Mouse (Mus musculus) Muller cell, postnatal 12 days (primary cell): ENCODE measurements around the gene Nsun3.

ENCODE experiments used
- DNase-seq: peaks from one replicate; pipeline ENCODE4 v3.0.0-alpha.2; 2015; ENCODE audit errors: inconsistent ontology term

Gene Nsun3

GRCm38 (mm10) chr16:62786621-62787331, at the start of gene Nsun3:
TSS of gene Nsun3 (minus strand) at chr16:62786818.
- peak; percentile 94 for DNase-seq

- DNase-seq = no peak
Observed at GRCm38 (mm10) chr16:62834016-62834735, 47.6 kb upstream of the Nsun3 start.

- peak; percentile 25 for DNase-seq
Observed at GRCm38 (mm10) chr16:62832481-62832880, 45.9 kb upstream of the Nsun3 start.

GRCm38 (mm10) chr16:62832027-62832426, 45.4 kb upstream of the Nsun3 start:
- DNase-seq = no peak

GRCm38 (mm10) chr16:62826156-62827001, 39.8 kb upstream of the Nsun3 start:
- peak; percentile 48 for DNase-seq

- DNase-seq = no peak
Observed at GRCm38 (mm10) chr16:62822472-62822871, 35.9 kb upstream of the Nsun3 start.

GRCm38 (mm10) chr16:62814491-62814890, 27.9 kb upstream of the Nsun3 start, which contains the start of gene Stx19:
TSS of gene Stx19 (plus strand) at chr16:62814676.
- no peak for DNase-seq

- DNase-seq = no peak
Observed at GRCm38 (mm10) chr16:62813790-62814189, 27.2 kb upstream of the Nsun3 start.

GRCm38 (mm10) chr16:62810855-62811254, 24.2 kb upstream of the Nsun3 start:
- DNase-seq = no peak

GRCm38 (mm10) chr16:62807249-62807979, 20.8 kb upstream of the Nsun3 start:
- peak; percentile 13 for DNase-seq

- DNase-seq = no peak
Observed at GRCm38 (mm10) chr16:62804621-62805020, 18.0 kb upstream of the Nsun3 start.

GRCm38 (mm10) chr16:62799839-62800238, 13.2 kb upstream of the Nsun3 start:
- DNase-seq = no peak

- no peak for DNase-seq
Observed at GRCm38 (mm10) chr16:62799426-62799825, 12.8 kb upstream of the Nsun3 start.

- DNase-seq = no peak
Observed at GRCm38 (mm10) chr16:62798808-62799207, 12.2 kb upstream of the Nsun3 start.

GRCm38 (mm10) chr16:62796608-62797007, 10.0 kb upstream of the Nsun3 start:
- DNase-seq = no peak

GRCm38 (mm10) chr16:62782229-62782628, 4.4 kb downstream of the Nsun3 start:
- DNase-seq = no peak

GRCm38 (mm10) chr16:62778282-62778681, 8.3 kb downstream of the Nsun3 start:
- DNase-seq = no peak

- DNase-seq = no peak
Observed at GRCm38 (mm10) chr16:62776034-62776433, 10.6 kb downstream of the Nsun3 start.

GRCm38 (mm10) chr16:62773462-62773861, 13.2 kb downstream of the Nsun3 start:
- DNase-seq = no peak

- DNase-seq = peak; percentile 25
Observed at GRCm38 (mm10) chr16:62758340-62758739, 28.3 kb downstream of the Nsun3 start.

- DNase-seq = no peak
Observed at GRCm38 (mm10) chr16:62755307-62755706, 31.3 kb downstream of the Nsun3 start.
